Mouse (Mus musculus) megakaryocyte, embryonic 14.5 days (primary cell): ENCODE data around the gene Prl7b1. TPM values are rescaled to one million over a fixed set of nuclear protein-coding genes. Genes with fewer than 3 reads are reported as not detected.

Experiments used
- H3K27me3 ChIP-seq: replicated peaks from 2 replicates; pipeline ENCODE3; 2012; ENCODE audit warnings: inconsistent platforms
- H3K36me3 ChIP-seq: replicated peaks from 2 replicates; pipeline ENCODE3; 2012; ENCODE audit warnings: low read length, inconsistent platforms, mixed read lengths
- H3K4me1 ChIP-seq: 2 replicates; pipeline ENCODE4 v1.6.1; 2012; ENCODE audit warnings: inconsistent platforms
- H3K4me3 ChIP-seq: replicated peaks from 2 replicates; pipeline ENCODE3; 2012; ENCODE audit warnings: moderate library complexity, mild to moderate bottlenecking, inconsistent platforms
- H3K9me3 ChIP-seq: 2 replicates; pipeline ENCODE4 v1.6.1; 2012; ENCODE audit warnings: inconsistent platforms
- FLI1 ChIP-seq: IDR thresholded peaks from 2 replicates; pipeline ENCODE4 v1.6.1; 2012; ENCODE audit warnings: low read length, inconsistent platforms, mixed read lengths
- GATA1 ChIP-seq: IDR thresholded peaks from 3 replicates; pipeline ENCODE4 v1.6.1; 2012; ENCODE audit warnings: mixed read lengths, low read length, inconsistent platforms, borderline replicate concordance
- polyA plus RNA-seq: library from polyadenylated mRNA; stranded (reverse); fragments of >175 nt; gene quantifications from 2 replicates; pipeline ENCODE4 v1.2.3, GENCODE M21; 2012; ENCODE audit warnings: low replicate concordance; ENCODE audit not compliant: insufficient read depth

The Prl7b1 gene
- not detected in 2 replicates for polyA plus RNA-seq

- Histone ChIP-seq H3K36me3 (no peaks in the 10 kb centered on the region), H3K4me3 (no peak within 1 kb of the TSS), H3K4me1 (no peaks in the 10 kb centered on the region), H3K27me3 (no peaks in the 10 kb centered on the region), H3K9me3 (no peaks in the 10 kb centered on the region)
- no peak for TF ChIP-seq FLI1
- TF ChIP-seq GATA1 = no peak
Observed at GRCm38 (mm10) chr13:27610482-27610881, at the start of gene Prl7b1. Prl7b1 (minus strand) TSS chr13:27610582.

- no peaks in the 10 kb centered on the region for H3K27me3 ChIP-seq
- no peaks in the 10 kb centered on the region for H3K4me1 ChIP-seq
- H3K36me3 ChIP-seq = no peaks in the 10 kb centered on the region
- TF ChIP-seq GATA1 (no peak), FLI1 (no peak)
- H3K9me3 ChIP-seq = no peaks in the 10 kb centered on the region
- H3K4me3 ChIP-seq = no peak within 1 kb of the TSS
Observed at GRCm38 (mm10) chr13:27642393-27642792, 32.0 kb upstream of the Prl7b1 start, which contains the start of gene Prl7a1. Prl7a1 (minus strand) TSS chr13:27642493.

GRCm38 (mm10) chr13:27582071-27582470 is 28.3 kb downstream of the Prl7b1 start, which contains the start of gene Prl8a1:
Prl8a1 (minus strand) TSS chr13:27582171.
- no peak within 1 kb of the TSS for H3K4me3 ChIP-seq
- H3K36me3 ChIP-seq = no peaks in the 10 kb centered on the region
- H3K27me3 ChIP-seq = no peaks in the 10 kb centered on the region
- no peaks in the 10 kb centered on the region for H3K9me3 ChIP-seq
- TF ChIP-seq FLI1 = no peak
- TF ChIP-seq GATA1 = no peak
- no peaks in the 10 kb centered on the region for H3K4me1 ChIP-seq

- Histone ChIP-seq H3K9me3 (no peaks in the 10 kb centered on the region), H3K27me3 (no peaks in the 10 kb centered on the region), H3K4me3 (no peak within 1 kb of the TSS), H3K36me3 (no peaks in the 10 kb centered on the region), H3K4me1 (no peaks in the 10 kb centered on the region)
- TF ChIP-seq FLI1 = no peak
- no peak for TF ChIP-seq GATA1
Observed at GRCm38 (mm10) chr13:27564506-27564905, 45.9 kb downstream of the Prl7b1 start, which contains the start of gene Prl8a9. Prl8a9 (minus strand) TSS chr13:27564606.

GRCm38 (mm10) chr13:27553336-27553735 is 57.0 kb downstream of the Prl7b1 start:
- Histone ChIP-seq H3K4me3 (no peak overlapping the region), H3K4me1 (no peaks in the 10 kb centered on the region), H3K27me3 (no peaks in the 10 kb centered on the region), H3K9me3 (no peaks in the 10 kb centered on the region), H3K36me3 (no peaks in the 10 kb centered on the region)
- TF ChIP-seq FLI1 = no peak
- TF ChIP-seq GATA1 = no peak

Other genes starting within 250 kb of the Prl7b1 start
- gene Prl2b1, start 219.7 kb downstream of the Prl7b1 start, polyA plus RNA-seq = not detected in 2 replicates
- gene Prl8a6, start 171.9 kb downstream of the Prl7b1 start, polyA plus RNA-seq = not detected in 2 replicates
- not detected in 2 replicates for gene Prl8a8, start 97.4 kb downstream of the Prl7b1 start, polyA plus RNA-seq
- gene Prl8a9, start 46.0 kb downstream of the Prl7b1 start, polyA plus RNA-seq = not detected in 2 replicates
- 1.7 TPM in 1 of 2 replicates, not detected in the other for gene Prl8a1, start 28.4 kb downstream of the Prl7b1 start, polyA plus RNA-seq
- not detected in 2 replicates for gene Prl7a1, start 31.9 kb upstream of the Prl7b1 start, polyA plus RNA-seq
- not detected in 2 replicates for gene Prl7a2, start 57.5 kb upstream of the Prl7b1 start, polyA plus RNA-seq
- not detected in 2 replicates for gene Prl7d1, start 106.2 kb upstream of the Prl7b1 start, polyA plus RNA-seq
- not detected in 2 replicates for gene Prl7c1, start 170.2 kb upstream of the Prl7b1 start, polyA plus RNA-seq
- not detected in 2 replicates for gene Prl2a1, start 191.1 kb upstream of the Prl7b1 start, polyA plus RNA-seq
- not detected in 2 replicates for gene Prl2c1, start 238.8 kb upstream of the Prl7b1 start, polyA plus RNA-seq